Mouse (Mus musculus) ovary, adult 2 months (tissue): ENCODE results near the gene Meox1. TPM values are rescaled to one million over a fixed set of nuclear protein-coding genes. Genes with fewer than 3 reads are reported as not detected.

Experiments used
- polyA plus RNA-seq: library from polyadenylated mRNA; depleted of rRNA; stranded (reverse); fragments of >200 nt; gene quantifications from 2 replicates; pipeline ENCODE4 v1.2.3, GENCODE M21; 2012; rRNA removed

Meox1 gene
- 1.2 and 1.7 TPM in 2 replicates for polyA plus RNA-seq

DNA sequence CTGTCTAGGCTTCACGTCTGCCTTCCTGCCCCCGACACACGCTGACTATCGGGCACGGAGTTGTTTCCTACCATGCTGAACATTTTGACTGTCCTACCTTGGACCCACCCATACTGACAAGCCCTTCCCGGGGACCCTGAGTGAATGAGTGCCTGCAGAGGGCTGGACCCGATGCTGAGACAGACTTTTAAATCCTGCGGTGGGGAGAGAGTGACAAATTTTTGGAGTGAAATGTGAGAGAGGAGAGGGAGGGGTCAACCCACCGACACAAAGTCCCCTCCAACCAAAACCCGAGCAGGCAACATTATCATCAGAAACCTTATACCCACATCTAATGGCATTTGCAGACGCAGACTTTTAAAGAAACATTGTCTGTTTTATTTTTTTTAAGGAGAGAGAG is at the start of gene Meox1:
Gene Meox1 (minus strand): TSS at position 171 of the 400 bp plus-strand sequence.

Other genes with a start within 250 kb of the Meox1 start
- 19.7 and 24.1 TPM in 2 replicates for gene Arl4d, start 228.8 kb downstream of the Meox1 start, polyA plus RNA-seq
- 11.8 and 13.4 TPM in 2 replicates for gene Dhx8, start 161.5 kb downstream of the Meox1 start, polyA plus RNA-seq
- gene Etv4, start 109.0 kb downstream of the Meox1 start, polyA plus RNA-seq: 2.4 and 2.6 TPM in 2 replicates
- 0.20 and 0.30 TPM in 2 replicates for gene Sost, start 72.6 kb upstream of the Meox1 start, polyA plus RNA-seq
- gene Cfap97d1, start 89.9 kb upstream of the Meox1 start, polyA plus RNA-seq: not detected in 2 replicates
- 117 and 138 TPM in 2 replicates for gene Dusp3, start 92.6 kb upstream of the Meox1 start, polyA plus RNA-seq
- 19.1 and 19.2 TPM in 2 replicates for gene Mpp3, start 134.1 kb upstream of the Meox1 start, polyA plus RNA-seq
- 13.3 and 16.6 TPM in 2 replicates for gene Cd300lg, start 147.1 kb upstream of the Meox1 start, polyA plus RNA-seq
- gene Mpp2, start 194.1 kb upstream of the Meox1 start, polyA plus RNA-seq: 10.5 and 10.9 TPM in 2 replicates
- not detected in 2 replicates for gene Ppy, start 206.9 kb upstream of the Meox1 start, polyA plus RNA-seq
- gene Pyy, start 213.5 kb upstream of the Meox1 start, polyA plus RNA-seq: not detected in 2 replicates